ENCODE assay signal across 22 mouse cellular contexts in genomic region chr2:91248366-91248765, GRCm38 (mm10). TPM values are rescaled to one million over a fixed set of nuclear protein-coding genes. Genes with fewer than 3 reads are reported as not detected.
"Had no signal": no experiment of that assay in that cellular context is flagged by ENCODE, and none has a peak within 500 bp of the region (broad histone marks: within the 10 kb centered on the region; RNA-seq: fewer than 3 reads in every experiment).

No protein-coding gene starts in this region.

- H3K4me3 ChIP-seq: heart, embryonic 13.5 days; heart, embryonic 15.5 days; hindbrain, embryonic 10.5 days; hindbrain, embryonic 12.5 days; intestine, embryonic 15.5 days; layer of hippocampus, adult 2 months; left cerebral cortex, adult 2 months; limb, embryonic 10.5 days; limb, embryonic 12.5 days; liver, embryonic 13.5 days had no signal

- DNase-seq: gastrocnemius, postnatal 14 days; heart, adult 18-20 months; heart, postnatal 14 days; heart, postnatal 4 days; kidney, adult 18-20 months; kidney, adult 8-10 months; kidney, postnatal 10 days; kidney, postnatal 25 days; kidney, postnatal 4 days; liver; liver, embryonic 13.5 days had no signal

- H3K4me1 ChIP-seq: intestine, embryonic 15.5 days; limb, embryonic 12.5 days had no signal

- H3K27me3 ChIP-seq: heart, embryonic 15.5 days; intestine, embryonic 15.5 days; limb, embryonic 12.5 days had no signal

- H3K36me3 ChIP-seq: heart, embryonic 13.5 days; heart, embryonic 15.5 days; hindbrain, embryonic 10.5 days; hindbrain, embryonic 12.5 days; intestine, embryonic 15.5 days; limb, embryonic 10.5 days; limb, embryonic 12.5 days; liver, embryonic 13.5 days had no signal

- H3K9me3 ChIP-seq: heart, embryonic 13.5 days; heart, embryonic 15.5 days; hindbrain, embryonic 10.5 days; hindbrain, embryonic 12.5 days; intestine, embryonic 15.5 days; limb, embryonic 10.5 days; limb, embryonic 12.5 days; liver, embryonic 13.5 days had no signal

- H3K27ac ChIP-seq: heart, embryonic 13.5 days; heart, embryonic 15.5 days; hindbrain, embryonic 10.5 days; hindbrain, embryonic 12.5 days; hindbrain, embryonic 14.5 days; intestine, embryonic 15.5 days; layer of hippocampus, adult 2 months; left cerebral cortex, adult 2 months; limb, embryonic 10.5 days; limb, embryonic 12.5 days; liver, embryonic 13.5 days had no signal

RNA-seq across cellular contexts. Expression of gene Pacsin3, which starts 7.4 kb away (rescaled TPM):
- total RNA-seq: granulocyte monocyte progenitor cell, adult 5-6 weeks had no signal
